Mouse (Mus musculus): ENCODE results near the gene Capn7. TPM values are rescaled to one million over a fixed set of nuclear protein-coding genes. Genes with fewer than 3 reads are reported as not detected.

Gene Capn7
- polyA plus RNA-seq, 1 experiment from 2014 or later: 89.4 TPM

- ATAC-seq (ENCODE audit: low read depth): no peak
- no peaks in the 10 kb centered on the region for H3K9me3 ChIP-seq (ENCODE audit: control insufficient read depth, low read length)
- 92% methylated on average over 4 of the region's 4 CpGs for WGBS
- H3K4me1 ChIP-seq (ENCODE audit: control insufficient read depth, insufficient read depth, low read length): 0 out of 2 replicates have a peak, but pooled peaks cover 3% of the 10 kb centered on the region
- H3K4me2 ChIP-seq (ENCODE audit: low read depth, low read length): no peak overlapping the region
- H3K27me3 ChIP-seq (ENCODE audit: control insufficient read depth, insufficient read depth, low read length): no peaks in the 10 kb centered on the region
- no peak overlapping the region for H3K9ac ChIP-seq (replicated peaks; ENCODE audit: low read depth, low read length)
- H3K4me3 ChIP-seq (ENCODE audit: low read depth, low read length): no peak overlapping the region
- H3K27ac ChIP-seq (ENCODE audit: low read depth, low read length): no peak overlapping the region
- H3K36me3 ChIP-seq (ENCODE audit: control insufficient read depth, insufficient read depth, low read length): no peaks in the 10 kb centered on the region
Observed at GRCm38 (mm10) chr14:31410737-31411136, 74.3 kb downstream of the Capn7 start.

GRCm38 (mm10) chr14:31412651-31413056 is 76.2 kb downstream of the Capn7 start:
- Histone ChIP-seq H3K4me2 (ENCODE audit: low read depth, low read length) (no peak overlapping the region), H3K9me3 (ENCODE audit: control insufficient read depth, low read length) (no peaks in the 10 kb centered on the region), H3K27ac (ENCODE audit: low read depth, low read length) (no peak overlapping the region), H3K4me1 (ENCODE audit: control insufficient read depth, insufficient read depth, low read length) (0 out of 2 replicates have a peak, but pooled peaks cover 3% of the 10 kb centered on the region), H3K9ac (replicated peaks; ENCODE audit: low read depth, low read length) (no peak overlapping the region), H3K4me3 (ENCODE audit: low read depth, low read length) (no peak overlapping the region), H3K27me3 (ENCODE audit: control insufficient read depth, insufficient read depth, low read length) (no peaks in the 10 kb centered on the region), H3K36me3 (ENCODE audit: control insufficient read depth, insufficient read depth, low read length) (no peaks in the 10 kb centered on the region)
- WGBS: 85% methylated on average over 10 of the region's 10 CpGs
- ATAC-seq (ENCODE audit: low read depth): no peak

GRCm38 (mm10) chr14:31413475-31414086 is 77.1 kb downstream of the Capn7 start:
- no peak for ATAC-seq (ENCODE audit: low read depth)
- WGBS: 36% methylated on average over 6 of the region's 6 CpGs
- no peak overlapping the region for H3K9ac ChIP-seq (replicated peaks; ENCODE audit: low read depth, low read length)

GRCm38 (mm10) chr14:31414235-31414966 is 78.0 kb downstream of the Capn7 start:
- no peak for ATAC-seq (ENCODE audit: low read depth)
- Histone ChIP-seq H3K4me1 (ENCODE audit: control insufficient read depth, insufficient read depth, low read length) (0 out of 2 replicates have a peak, but pooled peaks cover 3% of the 10 kb centered on the region), H3K36me3 (ENCODE audit: control insufficient read depth, insufficient read depth, low read length) (no peaks in the 10 kb centered on the region), H3K27ac (ENCODE audit: low read depth, low read length) (peak overlapping the region; percentile 2; the same call in 1 of the 2 replicates), H3K9me3 (ENCODE audit: control insufficient read depth, low read length) (no peaks in the 10 kb centered on the region), H3K27me3 (ENCODE audit: control insufficient read depth, insufficient read depth, low read length) (no peaks in the 10 kb centered on the region), H3K9ac (replicated peaks; ENCODE audit: low read depth, low read length) (no peak overlapping the region), H3K4me3 (ENCODE audit: low read depth, low read length) (no peak overlapping the region), H3K4me2 (ENCODE audit: low read depth, low read length) (no peak overlapping the region)
- WGBS: 64% methylated on average over 10 of the region's 10 CpGs

More at GRCm38 (mm10) chr14:31413475-31414086, 77.1 kb downstream of the Capn7 start:
- Histone ChIP-seq H3K4me3 (ENCODE audit: low read depth, low read length) (no peak overlapping the region), H3K27ac (ENCODE audit: low read depth, low read length) (no peak overlapping the region), H3K27me3 (ENCODE audit: control insufficient read depth, insufficient read depth, low read length) (no peaks in the 10 kb centered on the region), H3K36me3 (ENCODE audit: control insufficient read depth, insufficient read depth, low read length) (no peaks in the 10 kb centered on the region), H3K4me2 (ENCODE audit: low read depth, low read length) (no peak overlapping the region), H3K4me1 (ENCODE audit: control insufficient read depth, insufficient read depth, low read length) (0 out of 2 replicates have a peak, but pooled peaks cover 3% of the 10 kb centered on the region), H3K9me3 (ENCODE audit: control insufficient read depth, low read length) (no peaks in the 10 kb centered on the region)

- peak overlapping the region; percentile 2; the same call in 1 of the 2 replicates for H3K27ac ChIP-seq (ENCODE audit: low read depth, low read length)
- 0 out of 2 replicates have a peak, but pooled peaks cover 3% of the 10 kb centered on the region for H3K4me1 ChIP-seq (ENCODE audit: control insufficient read depth, insufficient read depth, low read length)
- H3K9me3 ChIP-seq (ENCODE audit: control insufficient read depth, low read length): no peaks in the 10 kb centered on the region
- no peak overlapping the region for H3K4me2 ChIP-seq (ENCODE audit: low read depth, low read length)
- no peak overlapping the region for H3K9ac ChIP-seq (replicated peaks; ENCODE audit: low read depth, low read length)
- H3K27me3 ChIP-seq (ENCODE audit: control insufficient read depth, insufficient read depth, low read length): no peaks in the 10 kb centered on the region
- H3K36me3 ChIP-seq (ENCODE audit: control insufficient read depth, insufficient read depth, low read length): no peaks in the 10 kb centered on the region
- no peak for ATAC-seq (ENCODE audit: low read depth)
- WGBS: 62% methylated on average over 7 of the region's 7 CpGs
- H3K4me3 ChIP-seq (ENCODE audit: low read depth, low read length): no peak overlapping the region
Observed at GRCm38 (mm10) chr14:31414967-31415376, 78.5 kb downstream of the Capn7 start.

- Histone ChIP-seq H3K4me2 (ENCODE audit: low read depth, low read length) (no peak overlapping the region), H3K36me3 (ENCODE audit: control insufficient read depth, insufficient read depth, low read length) (no peaks in the 10 kb centered on the region), H3K9ac (replicated peaks; ENCODE audit: low read depth, low read length) (no peak overlapping the region), H3K4me3 (ENCODE audit: low read depth, low read length) (no peak overlapping the region), H3K27ac (ENCODE audit: low read depth, low read length) (no peak overlapping the region), H3K27me3 (ENCODE audit: control insufficient read depth, insufficient read depth, low read length) (no peaks in the 10 kb centered on the region), H3K4me1 (ENCODE audit: control insufficient read depth, insufficient read depth, low read length) (peaks cover 8% of the 10 kb centered on the region; the same call in 1 of the 2 replicates), H3K9me3 (ENCODE audit: control insufficient read depth, low read length) (no peaks in the 10 kb centered on the region)
- no peak for ATAC-seq (ENCODE audit: low read depth)
- WGBS: 79% methylated on average over 3 of the region's 3 CpGs
Observed at GRCm38 (mm10) chr14:31416411-31416810, 80.0 kb downstream of the Capn7 start.

GRCm38 (mm10) chr14:31416835-31417549 is 80.6 kb downstream of the Capn7 start:
- H3K4me1 ChIP-seq (ENCODE audit: control insufficient read depth, insufficient read depth, low read length): peaks cover 10% of the 10 kb centered on the region; the same call in 1 of the 2 replicates
- no peaks in the 10 kb centered on the region for H3K27me3 ChIP-seq (ENCODE audit: control insufficient read depth, insufficient read depth, low read length)
- no peaks in the 10 kb centered on the region for H3K36me3 ChIP-seq (ENCODE audit: control insufficient read depth, insufficient read depth, low read length)
- no peak overlapping the region for H3K27ac ChIP-seq (ENCODE audit: low read depth, low read length)
- H3K4me3 ChIP-seq (ENCODE audit: low read depth, low read length): no peak overlapping the region
- H3K9ac ChIP-seq (replicated peaks; ENCODE audit: low read depth, low read length): no peak overlapping the region
- no peaks in the 10 kb centered on the region for H3K9me3 ChIP-seq (ENCODE audit: control insufficient read depth, low read length)
- WGBS: 76% methylated on average over 16 of the region's 16 CpGs
- no peak overlapping the region for H3K4me2 ChIP-seq (ENCODE audit: low read depth, low read length)
- no peak for ATAC-seq (ENCODE audit: low read depth)

- Histone ChIP-seq H3K9ac (replicated peaks; ENCODE audit: low read depth, low read length) (no peak overlapping the region), H3K9me3 (ENCODE audit: control insufficient read depth, low read length) (no peaks in the 10 kb centered on the region), H3K27me3 (ENCODE audit: control insufficient read depth, insufficient read depth, low read length) (no peaks in the 10 kb centered on the region), H3K27ac (ENCODE audit: low read depth, low read length) (no peak overlapping the region), H3K4me3 (ENCODE audit: low read depth, low read length) (no peak overlapping the region), H3K4me1 (ENCODE audit: control insufficient read depth, insufficient read depth, low read length) (peaks cover 12% of the 10 kb centered on the region; the same call in 1 of the 2 replicates), H3K4me2 (ENCODE audit: low read depth, low read length) (no peak overlapping the region), H3K36me3 (ENCODE audit: control insufficient read depth, insufficient read depth, low read length) (no peaks in the 10 kb centered on the region)
- no peak for ATAC-seq (ENCODE audit: low read depth)
- 35% methylated on average over 4 of the region's 4 CpGs for WGBS
Observed at GRCm38 (mm10) chr14:31419279-31419678, 82.8 kb downstream of the Capn7 start.

Measured in neural tube, embryonic 14.5 days (tissue).